In the genomic region with DNA sequence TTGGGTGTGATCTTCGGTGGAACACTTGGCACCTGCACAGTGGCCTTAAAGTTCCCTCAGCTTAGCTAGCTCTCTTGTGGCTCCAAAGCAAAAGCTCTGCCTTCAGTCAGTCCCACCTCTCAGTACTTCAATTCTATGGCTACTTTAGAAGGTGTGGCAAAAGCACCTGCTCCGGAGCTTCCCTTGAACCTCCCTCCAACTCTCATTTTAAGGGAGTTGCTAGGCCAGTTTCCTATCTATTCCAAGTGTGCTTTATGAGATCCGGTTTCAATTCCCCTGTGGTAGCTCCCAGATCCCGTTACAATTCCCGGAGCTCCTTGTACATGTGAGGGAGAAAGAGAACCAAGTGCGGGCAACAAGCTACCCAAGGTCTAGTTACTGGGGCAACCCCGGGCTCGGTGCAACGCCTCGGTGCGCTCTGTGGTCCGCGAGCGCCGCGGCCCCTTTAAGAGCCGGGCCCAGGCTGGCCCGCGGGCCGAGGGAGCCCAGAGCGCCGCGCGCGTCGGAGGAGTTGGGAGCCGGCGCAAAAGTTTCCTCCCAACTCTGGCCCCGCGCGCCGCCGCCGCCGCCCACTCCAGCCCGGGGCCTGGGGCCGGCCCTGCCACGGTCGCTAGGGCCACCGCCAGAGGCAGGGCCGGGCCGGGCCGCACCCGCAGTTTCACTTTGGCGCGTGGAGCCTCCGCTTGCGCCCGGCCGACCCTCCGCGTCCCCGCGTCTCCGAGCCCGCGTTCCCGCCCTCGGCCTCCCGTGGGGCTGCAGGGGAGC, we compare ENCODE assay signal across 8 mouse cellular contexts. TPM values are rescaled to one million over a fixed set of nuclear protein-coding genes. Genes with fewer than 3 reads are reported as not detected.
DNase-seq lines count a peak whose midpoint lies in the region; ATAC-seq lines count a peak whose summit lies in the region.

A gene (plus strand): TSS at position 478 of the 765 bp plus-strand sequence.

- under 1% methylated on average over 54 of the region's 60 CpGs for WGBS in forebrain, embryonic 16.5 days
- under 1% methylated on average over 51 of the region's 60 CpGs for WGBS in lung, embryonic 15.5 days

- no peak within 1 kb of the TSS for H3K27ac ChIP-seq in forebrain, embryonic 16.5 days (ENCODE audit: low read length)
- H3K27ac ChIP-seq in lung, embryonic 15.5 days = peak within 1 kb of the TSS; percentile 84

- H3K9ac ChIP-seq in forebrain, embryonic 16.5 days (replicated peaks; ENCODE audit: low read depth, low read length) = peak within 1 kb of the TSS; percentile 74
- peak within 1 kb of the TSS; percentile 84 for H3K9ac ChIP-seq in lung, embryonic 15.5 days

- peaks cover 11% of the 10 kb centered on the region for H3K4me1 ChIP-seq in forebrain, embryonic 16.5 days (replicated peaks; ENCODE audit: control insufficient read depth, insufficient read depth, low read length)
- H3K4me1 ChIP-seq in lung, embryonic 15.5 days = peaks cover 14% of the 10 kb centered on the region

- H3K27me3 ChIP-seq in forebrain, embryonic 16.5 days (replicated peaks; ENCODE audit: control insufficient read depth, insufficient read depth, low read length) = no peaks in the 10 kb centered on the region
- no peaks in the 10 kb centered on the region for H3K27me3 ChIP-seq in lung, embryonic 15.5 days

- peak within 1 kb of the TSS; percentile 84 for H3K4me3 ChIP-seq in forebrain, embryonic 16.5 days (replicated peaks; ENCODE audit: low read length)
- H3K4me3 ChIP-seq in lung, embryonic 15.5 days = peak within 1 kb of the TSS; percentile 83

- H3K4me2 ChIP-seq in forebrain, embryonic 16.5 days (ENCODE audit: low read length) = peak within 1 kb of the TSS; percentile 99
- H3K4me2 ChIP-seq in lung, embryonic 15.5 days = peak within 1 kb of the TSS; percentile 91

- DNase-seq in ES-CJ7 (ENCODE audit: low read depth, low spot score) = peak; percentile 42
- DNase-seq in brain, adult 2 months (ENCODE audit: low read depth, low spot score) = peak; percentile 16
- DNase-seq in heart, postnatal 25 days (ENCODE audit: low spot score) = peak; percentile 63
- peak; percentile 62 to 84 for DNase-seq in kidney, postnatal 36 days
- DNase-seq in ovary, adult 18-20 months (ENCODE audit: low spot score) = peak; percentile 48
- DNase-seq in urinary bladder, adult 18-20 months (ENCODE audit: low spot score in 2 of 2) = peak; percentile 57 to 66

- ATAC-seq in forebrain, embryonic 16.5 days = peak; percentile 95
- peak; percentile 92 for ATAC-seq in lung, embryonic 15.5 days (ENCODE audit: borderline replicate concordance, extremely low read depth, low FRiP score, low TSS enrichment)

- intact Hi-C loops in heart, postnatal 25 days (cut with DNase I) = loop anchor here (10.0 kb wide), 2 partner anchors 254 to 344 kb away; no protein-coding TSS in a partner anchor

- no peaks in the 10 kb centered on the region for H3K9me3 ChIP-seq in forebrain, embryonic 16.5 days (ENCODE audit: control insufficient read depth, low read length)
- no peaks in the 10 kb centered on the region for H3K9me3 ChIP-seq in lung, embryonic 15.5 days

- no peaks in the 10 kb centered on the region for H3K36me3 ChIP-seq in forebrain, embryonic 16.5 days (ENCODE audit: control insufficient read depth, insufficient read depth)
- H3K36me3 ChIP-seq in lung, embryonic 15.5 days = no peaks in the 10 kb centered on the region

RNA-seq across cellular contexts. Expression of the gene that starts here (rescaled TPM):
- 4.6 and 6.3 TPM in 2 replicates for polyA plus RNA-seq in forebrain, embryonic 16.5 days (2015; fragmentation: Nextera tagmentation; extraction: Ambion mirVana)
- total RNA-seq in heart, postnatal 25 days (2021) = 10 to 100 TPM; 11.5 to 12.4 TPM
- 15.0 and 17.9 TPM in 2 replicates for polyA plus RNA-seq in lung, embryonic 15.5 days (2015; fragmentation: Nextera tagmentation; extraction: Ambion mirVana)

Comparison
In these comparisons a context has a peak if more than half of its experiments do, and no peak if none do; other contexts are left out.
1. DNase-seq: peak in every context shown above with its lines; median percentile 73 in kidney, postnatal 36 days; 63 in heart, postnatal 25 days; 62 in urinary bladder, adult 18-20 months; 48 in ovary, adult 18-20 months; 42 in ES-CJ7; 16 in brain, adult 2 months.